Mouse (Mus musculus) liver, postnatal 0 days (tissue): ENCODE data around the gene Usp47.

ENCODE experiments used
- CTCF ChIP-seq: sonication (generic); IDR thresholded peaks from 2 replicates; pipeline ENCODE4 v1.5.1; 2016; ENCODE audit warnings: antibody characterized with exemption, low read depth
- EP300 ChIP-seq: IDR thresholded peaks from 2 replicates; pipeline ENCODE4 v1.6.1; 2016; ENCODE audit warnings: antibody characterized with exemption, low read depth, mild to moderate bottlenecking

DNA sequence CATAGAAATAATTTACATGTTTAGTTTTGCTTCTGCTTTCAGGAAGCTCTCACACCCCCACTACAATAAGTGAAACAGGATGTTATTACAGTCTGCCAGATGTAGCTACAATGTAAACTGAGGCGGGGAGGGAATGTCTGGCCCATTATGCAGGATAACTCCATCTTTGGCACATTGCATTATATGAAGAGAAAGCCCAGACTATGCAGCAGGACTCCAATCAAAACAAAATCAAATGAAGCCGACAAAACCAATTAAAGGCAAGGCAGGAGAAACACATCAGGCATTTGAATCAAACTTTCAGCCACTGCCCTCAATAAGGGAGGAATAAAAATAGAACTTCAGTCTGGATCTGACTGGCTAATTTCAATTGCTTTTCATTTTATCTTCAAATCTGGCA is 25.9 kb upstream of the Usp47 start:
- TF ChIP-seq CTCF, result no peak
- TF ChIP-seq EP300, result no peak
